Mouse (Mus musculus): ENCODE data around the gene Tmem163. TPM values are rescaled to one million over a fixed set of nuclear protein-coding genes. Genes with fewer than 3 reads are reported as not detected.

The Tmem163 gene
- total RNA-seq, 2 experiments from 2014 or later, result 5.4 to 6.6 TPM

GRCm38 (mm10) chr1:127500701-127501100, 178.6 kb downstream of the Tmem163 start:
- TF ChIP-seq CTCF (conservative IDR thresholded peaks at IDR 0.05), result no peak
- no peak for DNase-seq (ENCODE audit: low spot score in 2 of 2)
- H3K27ac ChIP-seq, result no peak overlapping the region
- no peak overlapping the region for H3K4me3 ChIP-seq

GRCm38 (mm10) chr1:127500219-127500618, 179.1 kb downstream of the Tmem163 start:
- peak; percentile 98 for TF ChIP-seq CTCF (conservative IDR thresholded peaks at IDR 0.05)
- DNase-seq (ENCODE audit: low spot score in 2 of 2), result peak; percentile 70 to 91
- Histone ChIP-seq H3K27ac (no peak overlapping the region), H3K4me3 (no peak overlapping the region)

GRCm38 (mm10) chr1:127498746-127499145, 180.6 kb downstream of the Tmem163 start:
- no peak for TF ChIP-seq CTCF (conservative IDR thresholded peaks at IDR 0.05)
- H3K27ac ChIP-seq, result no peak overlapping the region
- H3K4me3 ChIP-seq, result no peak overlapping the region
- DNase-seq (ENCODE audit: low spot score in 2 of 2), result no peak

- no peak overlapping the region for H3K4me3 ChIP-seq
- H3K27ac ChIP-seq, result no peak overlapping the region
- peak; percentile 90 for TF ChIP-seq CTCF (conservative IDR thresholded peaks at IDR 0.05)
- DNase-seq (ENCODE audit: low spot score in 2 of 2), result peak in 1 of 2 experiments; percentile 41
Observed at GRCm38 (mm10) chr1:127496737-127497543, 182.4 kb downstream of the Tmem163 start.

- peak; percentile 84 for TF ChIP-seq CTCF (conservative IDR thresholded peaks at IDR 0.05)
- Histone ChIP-seq H3K27ac (no peak overlapping the region), H3K4me3 (no peak overlapping the region)
- peak; percentile 30 to 67 for DNase-seq (ENCODE audit: low spot score in 2 of 2)
Observed at GRCm38 (mm10) chr1:127487161-127487560, 192.2 kb downstream of the Tmem163 start.

GRCm38 (mm10) chr1:127484826-127485225, 194.5 kb downstream of the Tmem163 start:
- peak; percentile 85 for TF ChIP-seq CTCF (conservative IDR thresholded peaks at IDR 0.05)
- Histone ChIP-seq H3K4me3 (no peak overlapping the region), H3K27ac (no peak overlapping the region)
- DNase-seq (ENCODE audit: low spot score in 2 of 2), result peak in 1 of 2 experiments; percentile 68

GRCm38 (mm10) chr1:127484188-127484587, 195.2 kb downstream of the Tmem163 start:
- TF ChIP-seq CTCF (conservative IDR thresholded peaks at IDR 0.05), result peak; percentile 20; the same call in 1 of the 2 replicates
- peak in 1 of 2 experiments; percentile 19 for DNase-seq (ENCODE audit: low spot score in 2 of 2)
- no peak overlapping the region for H3K4me3 ChIP-seq
- H3K27ac ChIP-seq, result no peak overlapping the region

- no peak overlapping the region for H3K4me3 ChIP-seq
- H3K27ac ChIP-seq, result peak overlapping the region; percentile 74
- DNase-seq (ENCODE audit: low spot score in 2 of 2), result no peak
- no peak for TF ChIP-seq CTCF (conservative IDR thresholded peaks at IDR 0.05)
Observed at GRCm38 (mm10) chr1:127482911-127483310, 196.4 kb downstream of the Tmem163 start.

- Histone ChIP-seq H3K4me3 (no peak overlapping the region), H3K27ac (no peak overlapping the region)
Observed at GRCm38 (mm10) chr1:127475756-127476155, 203.6 kb downstream of the Tmem163 start.

GRCm38 (mm10) chr1:127470175-127470574, 209.2 kb downstream of the Tmem163 start:
- H3K27ac ChIP-seq, result no peak overlapping the region
- H3K4me3 ChIP-seq, result no peak overlapping the region
- TF ChIP-seq CTCF (conservative IDR thresholded peaks at IDR 0.05), result no peak
- DNase-seq (ENCODE audit: low spot score in 2 of 2), result no peak

More at GRCm38 (mm10) chr1:127475756-127476155, 203.6 kb downstream of the Tmem163 start:
- TF ChIP-seq CTCF (conservative IDR thresholded peaks at IDR 0.05), result no peak
- DNase-seq (ENCODE audit: low spot score in 2 of 2), result no peak

- no peak overlapping the region for H3K4me3 ChIP-seq
- no peak for DNase-seq (ENCODE audit: low spot score in 2 of 2)
- TF ChIP-seq CTCF (conservative IDR thresholded peaks at IDR 0.05), result no peak
- no peak overlapping the region for H3K27ac ChIP-seq
Observed at GRCm38 (mm10) chr1:127467238-127467637, 212.1 kb downstream of the Tmem163 start.

- Histone ChIP-seq H3K27ac (no peak overlapping the region), H3K4me3 (no peak overlapping the region)
- DNase-seq (ENCODE audit: low spot score in 2 of 2), result no peak
- no peak for TF ChIP-seq CTCF (conservative IDR thresholded peaks at IDR 0.05)
Observed at GRCm38 (mm10) chr1:127465292-127465691, 214.1 kb downstream of the Tmem163 start.

- no peak for DNase-seq (ENCODE audit: low spot score in 2 of 2)
- no peak for TF ChIP-seq CTCF (conservative IDR thresholded peaks at IDR 0.05)
Observed at GRCm38 (mm10) chr1:127464041-127464440, 215.3 kb downstream of the Tmem163 start.

GRCm38 (mm10) chr1:127461017-127461416, 218.3 kb downstream of the Tmem163 start:
- H3K4me3 ChIP-seq, result no peak overlapping the region
- H3K27ac ChIP-seq, result no peak overlapping the region
- no peak for DNase-seq (ENCODE audit: low spot score in 2 of 2)
- TF ChIP-seq CTCF (conservative IDR thresholded peaks at IDR 0.05), result no peak

More at GRCm38 (mm10) chr1:127464041-127464440, 215.3 kb downstream of the Tmem163 start:
- Histone ChIP-seq H3K4me3 (no peak overlapping the region), H3K27ac (no peak overlapping the region)
